Mouse (Mus musculus): ENCODE results near the gene Chchd6. TPM values are rescaled to one million over a fixed set of nuclear protein-coding genes. Genes with fewer than 3 reads are reported as not detected.

The Chchd6 gene
- 168 and 192 TPM in 2 replicates for total RNA-seq (2014; rRNA removed)
- polyA plus RNA-seq (2015; fragmentation: Nextera tagmentation; extraction: Ambion mirVana): 182 and 217 TPM in 2 replicates

DNA sequence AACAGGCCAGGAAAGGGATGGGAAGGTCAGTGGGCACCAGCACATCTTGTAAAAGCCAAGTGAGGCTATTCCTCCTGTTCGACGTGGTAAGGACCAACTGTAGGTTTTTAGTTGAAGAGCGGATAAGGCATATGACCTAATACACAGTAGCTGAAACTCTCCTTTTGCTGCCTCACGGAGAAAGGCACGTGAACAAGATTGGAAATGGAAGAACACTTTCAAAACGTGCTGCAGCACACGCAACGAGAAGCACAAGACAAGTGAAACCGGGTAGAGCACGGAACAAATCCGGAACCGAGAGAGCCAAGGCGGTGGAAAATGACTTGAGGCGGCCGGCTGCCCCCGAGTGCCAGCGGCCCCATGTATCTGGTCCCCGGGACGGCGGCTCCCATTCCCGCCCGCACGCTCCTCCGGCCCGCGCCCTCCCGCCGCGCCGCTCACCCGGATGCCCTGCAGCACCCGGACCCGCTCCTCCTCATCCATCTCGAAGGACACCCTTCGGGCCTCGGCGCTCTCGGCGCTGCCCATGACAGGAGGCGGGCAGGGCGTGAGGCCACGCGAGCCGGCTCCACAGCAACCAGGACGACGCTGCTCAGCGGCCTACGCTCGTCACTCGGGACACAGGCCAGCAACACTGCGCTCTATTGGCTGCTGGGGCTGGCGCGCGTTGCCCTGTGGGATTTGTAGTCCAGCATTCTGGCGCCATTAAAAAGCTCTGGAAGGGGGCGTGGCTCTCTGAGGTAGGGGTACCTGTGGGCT, at the start of gene Chchd6:
TSS of gene Chchd6 (minus strand) at position 635 of the 759 bp plus-strand sequence.
- peak within 1 kb of the TSS; percentile 81 for H3K27ac ChIP-seq (ENCODE audit: low read depth, low read length)
- peak within 1 kb of the TSS; percentile 81 for H3K9ac ChIP-seq (replicated peaks; ENCODE audit: low read length, poor library complexity, severe bottlenecking)
- no peaks in the 10 kb centered on the region for H3K36me3 ChIP-seq (ENCODE audit: insufficient read depth, low read length)
- peaks cover 6% of the 10 kb centered on the region; the same call in 1 of the 2 replicates for H3K4me1 ChIP-seq (ENCODE audit: insufficient read depth, low read length)
- DNase-seq (ENCODE audit: low spot score): peak; percentile 98
- peak within 1 kb of the TSS; percentile 72 for H3K4me2 ChIP-seq (ENCODE audit: low read depth, low read length, poor library complexity, severe bottlenecking)
- H3K9me3 ChIP-seq (ENCODE audit: low read length): no peaks in the 10 kb centered on the region
- under 1% methylated on average over 44 of the region's 56 CpGs for WGBS
- H3K4me3 ChIP-seq (ENCODE audit: low read depth, low read length): peak within 1 kb of the TSS; percentile 67
- TF ChIP-seq CTCF (IDR thresholded peaks at IDR 0.05): no peak; the same call in 1 of the 2 replicates
- no peaks in the 10 kb centered on the region for H3K27me3 ChIP-seq (ENCODE audit: insufficient read depth, low read length)
- ATAC-seq (ENCODE audit: low FRiP score): peak; percentile 99

DNA sequence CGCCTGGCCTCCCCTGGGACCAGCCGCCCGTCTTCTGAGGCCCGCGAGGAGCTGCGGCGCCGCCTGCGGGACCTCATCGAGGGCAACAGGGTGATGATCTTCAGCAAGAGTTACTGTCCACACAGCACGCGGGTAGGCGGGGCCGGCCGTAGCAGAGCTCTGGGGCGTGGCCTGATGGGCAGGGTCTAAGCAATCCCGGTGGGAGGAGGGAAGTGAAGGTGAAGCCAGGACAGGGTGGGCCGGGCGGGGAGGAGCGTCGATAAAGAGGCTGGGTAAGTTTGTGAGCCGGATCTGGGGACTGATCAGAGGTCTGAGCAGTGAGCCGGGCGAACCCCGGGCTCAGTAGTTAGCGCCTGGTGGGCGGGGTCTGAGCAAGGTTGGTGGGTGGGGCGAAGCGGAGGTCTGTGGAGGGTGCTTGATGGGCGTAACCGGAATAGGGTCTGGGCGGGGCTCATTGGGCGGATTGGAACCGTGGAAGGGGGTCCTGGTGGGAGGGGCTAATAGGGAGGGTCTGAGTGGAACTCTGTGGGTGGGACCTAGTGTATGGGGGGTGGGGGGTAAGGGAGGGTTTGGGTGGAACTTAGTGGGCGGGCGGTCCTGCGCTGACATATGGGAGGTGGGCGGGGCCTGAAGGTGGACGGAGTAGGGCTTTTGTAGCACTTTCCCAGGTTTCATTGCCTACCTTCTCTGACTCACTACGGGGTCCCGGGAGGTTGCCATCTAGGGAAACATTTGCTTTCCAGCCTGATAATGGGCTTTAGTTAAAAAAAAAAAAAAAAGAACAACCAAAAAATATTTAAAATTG, 49.0 kb upstream of the Chchd6 start:
- ATAC-seq (ENCODE audit: low FRiP score) (peak; percentile 92), DNase-seq (ENCODE audit: low spot score) (peak; percentile 87)
- Histone ChIP-seq H3K9me3 (ENCODE audit: low read length) (no peaks in the 10 kb centered on the region), H3K4me3 (ENCODE audit: low read depth, low read length) (peak overlapping the region; percentile 51), H3K4me2 (ENCODE audit: low read depth, low read length, poor library complexity, severe bottlenecking) (peak overlapping the region; percentile 70), H3K4me1 (ENCODE audit: insufficient read depth, low read length) (no peaks in the 10 kb centered on the region), H3K9ac (replicated peaks; ENCODE audit: low read length, poor library complexity, severe bottlenecking) (peak overlapping the region; percentile 71), H3K27me3 (ENCODE audit: insufficient read depth, low read length) (no peaks in the 10 kb centered on the region), H3K36me3 (ENCODE audit: insufficient read depth, low read length) (no peaks in the 10 kb centered on the region), H3K27ac (ENCODE audit: low read depth, low read length) (peak overlapping the region; percentile 85)
- no peak for TF ChIP-seq CTCF (IDR thresholded peaks at IDR 0.05)
- WGBS: under 1% methylated on average over 40 of the region's 41 CpGs

DNA sequence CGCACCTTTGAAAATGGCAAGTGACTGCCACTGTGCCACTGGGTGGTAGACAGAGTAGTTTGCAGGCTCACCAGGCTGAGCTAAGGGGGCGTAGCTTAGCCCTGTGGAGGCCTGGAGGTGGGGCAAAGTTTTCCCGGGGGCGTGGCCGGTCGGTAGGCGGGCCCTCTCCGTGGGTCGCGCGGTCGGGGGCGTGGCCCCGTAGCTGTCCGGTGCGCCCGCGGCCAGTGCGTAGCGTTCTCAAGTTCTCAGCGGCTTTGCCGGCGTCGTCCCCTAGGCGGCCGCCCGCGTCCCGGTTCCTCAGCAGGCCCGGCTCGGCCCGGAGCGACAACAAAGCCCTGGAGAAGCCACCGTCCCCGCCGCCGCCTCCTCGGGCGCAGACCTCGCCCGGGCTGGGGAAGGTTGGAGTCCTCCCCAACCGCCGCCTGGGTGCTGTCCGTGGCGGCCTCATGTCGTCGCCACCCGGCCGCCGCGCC, 48.4 kb upstream of the Chchd6 start, which contains the start of gene Txnrd3:
TSS of gene Txnrd3 (plus strand) at position 191 of the 473 bp plus-strand sequence.
- Histone ChIP-seq H3K4me3 (ENCODE audit: low read depth, low read length) (peak within 1 kb of the TSS; percentile 51), H3K4me1 (ENCODE audit: insufficient read depth, low read length) (no peaks in the 10 kb centered on the region), H3K9me3 (ENCODE audit: low read length) (no peaks in the 10 kb centered on the region), H3K27ac (ENCODE audit: low read depth, low read length) (peak within 1 kb of the TSS; percentile 85), H3K36me3 (ENCODE audit: insufficient read depth, low read length) (no peaks in the 10 kb centered on the region), H3K4me2 (ENCODE audit: low read depth, low read length, poor library complexity, severe bottlenecking) (peak within 1 kb of the TSS; percentile 70), H3K27me3 (ENCODE audit: insufficient read depth, low read length) (no peaks in the 10 kb centered on the region), H3K9ac (replicated peaks; ENCODE audit: low read length, poor library complexity, severe bottlenecking) (peak within 1 kb of the TSS; percentile 71)
- TF ChIP-seq CTCF (IDR thresholded peaks at IDR 0.05): peak; percentile 54
- ATAC-seq (ENCODE audit: low FRiP score) (peak; percentile 91), DNase-seq (ENCODE audit: low spot score) (peak; percentile 84)
- whole genome bisulfite sequencing: under 1% methylated on average over 51 of the region's 51 CpGs

DNA sequence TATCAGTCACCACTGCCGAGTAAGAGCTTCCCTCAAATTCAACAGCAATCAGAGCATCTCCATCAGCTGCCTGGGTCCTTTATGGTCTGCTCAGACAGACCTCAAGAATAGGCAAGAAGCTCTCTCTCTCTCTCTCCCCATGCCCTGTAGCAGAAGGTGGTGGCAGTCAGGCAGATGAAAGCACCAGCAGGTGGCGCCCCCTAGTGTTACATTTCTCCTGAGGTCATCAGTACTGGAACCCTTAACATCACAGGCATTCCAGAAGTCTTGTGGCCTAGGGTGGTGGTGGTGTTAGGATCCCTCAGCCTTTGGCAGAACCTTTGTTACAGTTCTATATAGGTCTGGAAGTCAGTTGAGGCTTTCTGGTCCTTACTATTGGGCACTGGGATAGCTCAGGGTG, 43.6 kb upstream of the Chchd6 start:
- Histone ChIP-seq H3K4me3 (ENCODE audit: low read depth, low read length) (no peak overlapping the region), H3K9ac (replicated peaks; ENCODE audit: low read length, poor library complexity, severe bottlenecking) (no peak overlapping the region), H3K27me3 (ENCODE audit: insufficient read depth, low read length) (no peaks in the 10 kb centered on the region), H3K27ac (ENCODE audit: low read depth, low read length) (no peak overlapping the region), H3K4me1 (ENCODE audit: insufficient read depth, low read length) (no peaks in the 10 kb centered on the region), H3K36me3 (ENCODE audit: insufficient read depth, low read length) (no peaks in the 10 kb centered on the region), H3K4me2 (ENCODE audit: low read depth, low read length, poor library complexity, severe bottlenecking) (no peak overlapping the region), H3K9me3 (ENCODE audit: low read length) (no peaks in the 10 kb centered on the region)
- 37% methylated on average over 2 of the region's 2 CpGs for WGBS
- no peak for DNase-seq (ENCODE audit: low spot score)
- TF ChIP-seq CTCF (IDR thresholded peaks at IDR 0.05): peak; percentile 60
- ATAC-seq (ENCODE audit: low FRiP score): no peak

DNA sequence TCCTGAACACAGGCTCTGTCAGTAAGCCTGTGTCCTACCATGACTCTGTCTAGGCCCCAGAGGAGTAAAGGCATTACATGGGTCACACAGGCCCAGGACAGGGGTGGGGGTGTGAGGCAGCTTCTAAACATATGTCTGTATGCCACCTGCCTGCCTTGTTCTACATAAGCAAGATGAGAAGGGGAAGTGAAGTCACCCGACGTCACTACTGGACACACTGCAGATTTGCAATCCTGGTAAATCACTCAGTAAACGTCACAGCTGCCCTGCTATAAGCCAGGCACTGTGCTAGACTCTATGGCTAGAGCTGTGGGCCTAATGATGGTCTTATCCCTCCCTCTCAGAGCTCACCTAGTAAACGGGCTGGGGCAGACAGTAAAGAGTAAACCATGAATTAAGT, 42.5 kb upstream of the Chchd6 start:
- TF ChIP-seq CTCF (IDR thresholded peaks at IDR 0.05): no peak
- Histone ChIP-seq H3K4me2 (ENCODE audit: low read depth, low read length, poor library complexity, severe bottlenecking) (no peak overlapping the region), H3K36me3 (ENCODE audit: insufficient read depth, low read length) (no peaks in the 10 kb centered on the region), H3K9me3 (ENCODE audit: low read length) (no peaks in the 10 kb centered on the region), H3K27me3 (ENCODE audit: insufficient read depth, low read length) (no peaks in the 10 kb centered on the region), H3K4me1 (ENCODE audit: insufficient read depth, low read length) (no peaks in the 10 kb centered on the region), H3K9ac (replicated peaks; ENCODE audit: low read length, poor library complexity, severe bottlenecking) (no peak overlapping the region), H3K27ac (ENCODE audit: low read depth, low read length) (no peak overlapping the region), H3K4me3 (ENCODE audit: low read depth, low read length) (no peak overlapping the region)
- WGBS: 83% methylated on average over 4 of the region's 4 CpGs
- ATAC-seq (ENCODE audit: low FRiP score) (no peak), DNase-seq (ENCODE audit: low spot score) (no peak)
